Mouse (Mus musculus) embryonic facial prominence, embryonic 15.5 days (tissue): ENCODE data around the gene Mvb12b. TPM values are rescaled to one million over a fixed set of nuclear protein-coding genes. Genes with fewer than 3 reads are reported as not detected.

Experiments
- ATAC-seq: fragments of 200-750 bp; cut with Nextera tagmentation; 2 replicates; pipeline ENCODE4 v1.8.0; 2017; ENCODE audit warnings: low read depth, moderate TSS enrichment; ENCODE audit not compliant: insufficient number of reproducible peaks, low FRiP score, low TSS enrichment
- H3K27ac ChIP-seq: fragments of 300-500 bp; sonication (generic); replicated peaks from 2 replicates; pipeline ENCODE4 v1.5.1; 2015; ENCODE audit warnings: mild to moderate bottlenecking, inconsistent platforms
- H3K27me3 ChIP-seq: fragments of 300-500 bp; sonication (generic); 2 replicates; pipeline ENCODE4 v1.6.1; 2015; ENCODE audit warnings: inconsistent platforms
- H3K36me3 ChIP-seq: fragments of 300-500 bp; sonication (generic); 2 replicates; pipeline ENCODE4 v1.6.1; 2015; ENCODE audit warnings: mild to moderate bottlenecking, inconsistent platforms
- H3K4me1 ChIP-seq: fragments of 300-500 bp; sonication (generic); 2 replicates; pipeline ENCODE4 v1.6.1; 2015; ENCODE audit warnings: inconsistent platforms
- H3K4me2 ChIP-seq: fragments of 300-500 bp; sonication (generic); replicated peaks from 2 replicates; pipeline ENCODE4 v1.6.1; 2015; ENCODE audit warnings: mild to moderate bottlenecking, inconsistent platforms
- H3K4me3 ChIP-seq: fragments of 300-500 bp; sonication (generic); replicated peaks from 2 replicates; pipeline ENCODE4 v1.5.1; 2015; ENCODE audit warnings: mild to moderate bottlenecking, inconsistent platforms
- H3K9ac ChIP-seq: fragments of 300-500 bp; sonication (generic); 2 replicates; pipeline ENCODE4 v1.6.1; 2015; ENCODE audit warnings: inconsistent platforms
- H3K9me3 ChIP-seq: fragments of 300-500 bp; sonication (generic); replicated peaks from 2 replicates; pipeline ENCODE4 v1.6.1; 2016; ENCODE audit warnings: inconsistent platforms
- WGBS: fragments of 180-500 bp; shearing (Covaris S2); methylation state at CpG from one replicate; pipeline ENCODE4 v1.1.7; 2015; 5-methylcytosine and 5-hydroxymethylcytosine counted together
- polyA plus RNA-seq: library from polyadenylated mRNA; unstranded; fragments of >200 nt; fragmentation: Nextera tagmentation; extraction: Ambion mirVana; gene quantifications from 2 replicates; pipeline ENCODE4 v1.2.1, GENCODE M21; 2015

The Mvb12b gene
- polyA plus RNA-seq, 1 experiment from 2014 or later = 22.8 TPM

GRCm38 (mm10) chr2:33774106-33774505 is 113.6 kb downstream of the Mvb12b start:
- Histone ChIP-seq H3K9ac (no peak overlapping the region), H3K4me3 (no peak overlapping the region), H3K9me3 (peaks cover 19% of the 10 kb centered on the region), H3K27me3 (no peaks in the 10 kb centered on the region), H3K4me2 (no peak overlapping the region), H3K27ac (no peak overlapping the region), H3K36me3 (peaks cover 25% of the 10 kb centered on the region), H3K4me1 (peaks cover 15% of the 10 kb centered on the region)
- 52% methylated on average over 4 of the region's 4 CpGs for WGBS
- ATAC-seq = no peak

- Histone ChIP-seq H3K27me3 (no peaks in the 10 kb centered on the region), H3K4me1 (peaks cover 15% of the 10 kb centered on the region), H3K27ac (no peak overlapping the region), H3K36me3 (peaks cover 9% of the 10 kb centered on the region), H3K9me3 (peaks cover 2% of the 10 kb centered on the region; the same call in 1 of the 2 replicates), H3K4me3 (no peak overlapping the region), H3K4me2 (no peak overlapping the region), H3K9ac (no peak overlapping the region)
- no peak for ATAC-seq
- 35% methylated on average over 9 of the region's 9 CpGs for WGBS
These were observed 115.3 kb downstream of the Mvb12b start for GRCm38 (mm10) chr2:33772439-33772838.

GRCm38 (mm10) chr2:33771388-33771787 is 116.4 kb downstream of the Mvb12b start:
- 79% methylated on average over 10 of the region's 10 CpGs for WGBS
- no peak for ATAC-seq
- no peaks in the 10 kb centered on the region for H3K9me3 ChIP-seq
- no peaks in the 10 kb centered on the region for H3K27me3 ChIP-seq
- H3K4me2 ChIP-seq = no peak overlapping the region
- no peak overlapping the region for H3K9ac ChIP-seq
- H3K27ac ChIP-seq = no peak overlapping the region
- no peaks in the 10 kb centered on the region for H3K36me3 ChIP-seq
- H3K4me3 ChIP-seq = no peak overlapping the region
- peaks cover 15% of the 10 kb centered on the region for H3K4me1 ChIP-seq

GRCm38 (mm10) chr2:33770526-33771130 is 117.1 kb downstream of the Mvb12b start:
- no peak for ATAC-seq

GRCm38 (mm10) chr2:33764476-33764875 is 123.3 kb downstream of the Mvb12b start:
- Histone ChIP-seq H3K4me3 (no peak overlapping the region), H3K36me3 (no peaks in the 10 kb centered on the region), H3K27me3 (no peaks in the 10 kb centered on the region), H3K9ac (no peak overlapping the region), H3K27ac (no peak overlapping the region), H3K4me1 (peaks cover 37% of the 10 kb centered on the region), H3K4me2 (no peak overlapping the region), H3K9me3 (no peaks in the 10 kb centered on the region)
- WGBS = 37% methylated on average over 7 of the region's 8 CpGs
- ATAC-seq = no peak

More at GRCm38 (mm10) chr2:33770526-33771130, 117.1 kb downstream of the Mvb12b start:
- Histone ChIP-seq H3K27me3 (no peaks in the 10 kb centered on the region), H3K9ac (no peak overlapping the region), H3K36me3 (no peaks in the 10 kb centered on the region), H3K27ac (no peak overlapping the region), H3K9me3 (no peaks in the 10 kb centered on the region), H3K4me2 (no peak overlapping the region), H3K4me3 (no peak overlapping the region), H3K4me1 (peaks cover 15% of the 10 kb centered on the region)
- WGBS = 92% methylated on average over 4 of the region's 4 CpGs

GRCm38 (mm10) chr2:33762210-33762609 is 125.5 kb downstream of the Mvb12b start:
- 30% methylated on average over 6 of the region's 6 CpGs for WGBS
- Histone ChIP-seq H3K9me3 (no peaks in the 10 kb centered on the region), H3K27ac (peak overlapping the region; percentile 65), H3K9ac (no peak overlapping the region), H3K4me2 (peak overlapping the region; percentile 17; the same call in 1 of the 2 replicates), H3K4me3 (no peak overlapping the region), H3K4me1 (peaks cover 43% of the 10 kb centered on the region), H3K27me3 (no peaks in the 10 kb centered on the region), H3K36me3 (no peaks in the 10 kb centered on the region)
- no peak for ATAC-seq

- no peak for ATAC-seq
- Histone ChIP-seq H3K4me1 (peaks cover 51% of the 10 kb centered on the region), H3K27ac (no peak overlapping the region), H3K4me3 (no peak overlapping the region), H3K27me3 (no peaks in the 10 kb centered on the region), H3K36me3 (no peaks in the 10 kb centered on the region), H3K4me2 (no peak overlapping the region), H3K9ac (no peak overlapping the region), H3K9me3 (no peaks in the 10 kb centered on the region)
- WGBS = 71% methylated on average over 13 of the region's 13 CpGs
These were observed 127.2 kb downstream of the Mvb12b start for GRCm38 (mm10) chr2:33760571-33760991.

GRCm38 (mm10) chr2:33759447-33759846 is 128.3 kb downstream of the Mvb12b start:
- H3K27me3 ChIP-seq = no peaks in the 10 kb centered on the region
- H3K4me1 ChIP-seq = peaks cover 63% of the 10 kb centered on the region
- H3K27ac ChIP-seq = 0 out of 2 replicates have a peak overlapping the region, but pooled peaks have one; percentile 14
- H3K9ac ChIP-seq = no peak overlapping the region
- ATAC-seq = no peak
- H3K36me3 ChIP-seq = no peaks in the 10 kb centered on the region
- 0 out of 2 replicates have a peak overlapping the region, but pooled peaks have one; percentile 8 for H3K4me2 ChIP-seq
- H3K4me3 ChIP-seq = no peak overlapping the region
- H3K9me3 ChIP-seq = no peaks in the 10 kb centered on the region
- WGBS = 46% methylated on average over 10 of the region's 10 CpGs

GRCm38 (mm10) chr2:33755633-33756020 is 132.1 kb downstream of the Mvb12b start:
- Histone ChIP-seq H3K4me3 (no peak overlapping the region), H3K27me3 (no peaks in the 10 kb centered on the region), H3K4me2 (no peak overlapping the region), H3K27ac (0 out of 2 replicates have a peak overlapping the region, but pooled peaks have one; percentile 92), H3K36me3 (no peaks in the 10 kb centered on the region), H3K9ac (no peak overlapping the region), H3K4me1 (peaks cover 54% of the 10 kb centered on the region), H3K9me3 (no peaks in the 10 kb centered on the region)
- ATAC-seq = no peak
- 40% methylated on average over 6 of the region's 6 CpGs for WGBS

GRCm38 (mm10) chr2:33754980-33755632 is 132.6 kb downstream of the Mvb12b start:
- Histone ChIP-seq H3K27me3 (no peaks in the 10 kb centered on the region), H3K4me2 (no peak overlapping the region), H3K4me3 (no peak overlapping the region), H3K27ac (peak overlapping the region; percentile 92), H3K9me3 (no peaks in the 10 kb centered on the region), H3K4me1 (peaks cover 49% of the 10 kb centered on the region), H3K36me3 (no peaks in the 10 kb centered on the region), H3K9ac (no peak overlapping the region)
- WGBS = 44% methylated on average over 7 of the region's 7 CpGs
- no peak for ATAC-seq

GRCm38 (mm10) chr2:33754317-33754633 is 133.5 kb downstream of the Mvb12b start:
- no peak overlapping the region for H3K9ac ChIP-seq
- H3K36me3 ChIP-seq = peaks cover 7% of the 10 kb centered on the region
- 0 out of 2 replicates have a peak overlapping the region, but pooled peaks have one; percentile 9 for H3K4me2 ChIP-seq
- peaks cover 41% of the 10 kb centered on the region for H3K4me1 ChIP-seq
- no peaks in the 10 kb centered on the region for H3K9me3 ChIP-seq
- H3K4me3 ChIP-seq = no peak overlapping the region
- peak overlapping the region; percentile 92 for H3K27ac ChIP-seq
- peak; percentile 24; the same call in 1 of the 2 replicates for ATAC-seq
- no peaks in the 10 kb centered on the region for H3K27me3 ChIP-seq
- WGBS = 48% methylated on average over 3 of the region's 3 CpGs
